Mouse (Mus musculus) liver, embryonic 14.5 days (tissue): Measurements from ENCODE around the gene Ntmt1. TPM values are rescaled to one million over a fixed set of nuclear protein-coding genes. Genes with fewer than 3 reads are reported as not detected.

Experiments
- ATAC-seq: fragments of 200-750 bp; cut with Nextera tagmentation; 2 replicates; pipeline ENCODE4 v1.8.0; 2017; ENCODE audit warnings: moderate number of reproducible peaks, mild to moderate bottlenecking, moderate library complexity; ENCODE audit not compliant: insufficient read depth
- DNase-seq, 3 experiments: peaks; one replicate each; pipeline ENCODE4 v3.0.0-alpha.2; 2012 to 2013; ENCODE audit warnings: low read depth in 3 of 3, low spot score in 3 of 3
- H3K27ac ChIP-seq: fragments of 300-500 bp; sonication (generic); 2 replicates; pipeline ENCODE4 v1.5.1; 2014; ENCODE audit warnings: moderate library complexity, mild to moderate bottlenecking, control low read depth, inconsistent platforms
- H3K27me3 ChIP-seq: fragments of 300-500 bp; sonication (generic); 2 replicates; pipeline ENCODE4 v1.6.1; 2014; ENCODE audit warnings: mild to moderate bottlenecking, low read length, moderate library complexity; ENCODE audit not compliant: control insufficient read depth, insufficient read depth
- H3K36me3 ChIP-seq: fragments of 300-500 bp; sonication (generic); replicated peaks from 2 replicates; pipeline ENCODE4 v1.6.1; 2014; ENCODE audit warnings: low read depth; ENCODE audit not compliant: control insufficient read depth, insufficient read depth
- H3K4me1 ChIP-seq, 2 experiments: fragments of 200-500 bp in 1 of 2; fragments of 300-500 bp in 1 of 2; sonication (generic) in 1 of 2; replicated peaks; 2 replicates each; pipeline ENCODE4 v1.6.1; 2012 to 2014; ENCODE audit warnings: antibody characterized with exemption in 1 of 2, inconsistent platforms in 1 of 2, low read length in 1 of 2; ENCODE audit not compliant: control insufficient read depth in 2 of 2, insufficient read depth in 2 of 2
- H3K4me2 ChIP-seq: fragments of 300-500 bp; sonication (generic); 2 replicates; pipeline ENCODE4 v1.6.1; 2014; ENCODE audit warnings: low read depth, mild to moderate bottlenecking, control low read depth, moderate library complexity
- H3K4me3 ChIP-seq, 2 experiments: fragments of 200-500 bp in 1 of 2; fragments of 300-500 bp in 1 of 2; sonication (generic) in 1 of 2; 2 replicates each; pipeline ENCODE4 v1.5.1; 2012 to 2014; ENCODE audit warnings: low read depth in 2 of 2, low read length in 2 of 2, mild to moderate bottlenecking in 2 of 2, control low read depth in 1 of 2, inconsistent platforms in 1 of 2, moderate library complexity in 1 of 2; ENCODE audit not compliant: insufficient read depth in 1 of 2
- H3K9ac ChIP-seq: fragments of 300-500 bp; sonication (generic); replicated peaks from 2 replicates; pipeline ENCODE4 v1.6.1; 2014; ENCODE audit warnings: mild to moderate bottlenecking, control low read depth, moderate library complexity
- H3K9me3 ChIP-seq: fragments of 300-500 bp; sonication (generic); 2 replicates; pipeline ENCODE4 v1.6.1; 2016; ENCODE audit warnings: low read length, mixed read lengths; ENCODE audit not compliant: control insufficient read depth
- CTCF ChIP-seq: IDR thresholded peaks from 2 replicates; pipeline ENCODE4 v1.5.1; 2016; ENCODE audit warnings: antibody characterized with exemption, low read depth, control low read depth
- EP300 ChIP-seq: IDR thresholded peaks from 2 replicates; pipeline ENCODE4 v1.6.1; 2016; ENCODE audit warnings: antibody characterized with exemption, low read depth
- WGBS: fragments of 180-500 bp; shearing (Covaris S2); extraction: QIAGEN DNeasy Blood & Tissue Kit; methylation state at CpG from one replicate; pipeline ENCODE4 v1.1.7; 2014; ENCODE audit not compliant: insufficient replicate concordance; 5-methylcytosine and 5-hydroxymethylcytosine counted together
- polyA plus RNA-seq, 2 experiments: library from polyadenylated mRNA; depleted of rRNA in 1 of 2; stranded (reverse) in 1 of 2; unstranded in 1 of 2; fragments of >200 nt; fragmentation: Nextera tagmentation in 1 of 2; extraction: Ambion mirVana in 1 of 2; gene quantifications; 2 replicates each; pipeline versions ENCODE4 v1.2.1 to v1.2.3; 2012 to 2014

The Ntmt1 gene
- polyA plus RNA-seq, 2 experiments, result 14.5 to 23.3 TPM

DNA sequence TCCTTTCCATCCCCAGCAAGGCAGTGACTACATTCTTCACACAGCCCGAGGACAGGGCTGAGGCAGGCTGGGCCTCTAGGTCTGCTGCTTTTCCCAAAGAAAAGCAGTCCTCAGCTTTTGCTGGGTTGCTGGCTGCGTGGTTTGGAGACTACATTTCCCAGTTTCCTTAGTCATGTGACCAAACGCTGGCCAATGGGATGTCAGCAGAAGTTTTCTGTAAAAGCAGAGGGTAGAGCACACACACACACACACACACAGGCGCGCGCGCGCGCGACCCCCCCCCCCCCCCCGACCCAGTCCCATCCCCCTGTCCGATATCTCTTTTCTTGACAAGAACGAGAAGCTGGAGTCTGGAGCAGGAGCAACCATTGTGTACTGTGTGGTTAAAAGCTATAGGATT, 24.3 kb upstream of the Ntmt1 start:
- WGBS, result under 1% methylated on average over 13 of the region's 13 CpGs
- DNase-seq (no peak), ATAC-seq (no peak; the same call in 1 of the 2 replicates)
- no peak for TF ChIP-seq EP300
- no peak for TF ChIP-seq CTCF
- Histone ChIP-seq H3K36me3 (no peaks in the 10 kb centered on the region), H3K4me1 (peaks cover 0 to 12% of the 10 kb centered on the region in 2 experiments; a peak in 2 of 4 replicates), H3K9ac (0 out of 2 replicates have a peak overlapping the region, but pooled peaks have one; percentile 18), H3K4me3 (peak overlapping the region in 1 of 2 experiments; percentile 4; a peak in 1 of 4 replicates), H3K27ac (no peak overlapping the region), H3K9me3 (no peaks in the 10 kb centered on the region), H3K4me2 (peak overlapping the region; percentile 51), H3K27me3 (peaks cover 5% of the 10 kb centered on the region; the same call in 1 of the 2 replicates)

DNA sequence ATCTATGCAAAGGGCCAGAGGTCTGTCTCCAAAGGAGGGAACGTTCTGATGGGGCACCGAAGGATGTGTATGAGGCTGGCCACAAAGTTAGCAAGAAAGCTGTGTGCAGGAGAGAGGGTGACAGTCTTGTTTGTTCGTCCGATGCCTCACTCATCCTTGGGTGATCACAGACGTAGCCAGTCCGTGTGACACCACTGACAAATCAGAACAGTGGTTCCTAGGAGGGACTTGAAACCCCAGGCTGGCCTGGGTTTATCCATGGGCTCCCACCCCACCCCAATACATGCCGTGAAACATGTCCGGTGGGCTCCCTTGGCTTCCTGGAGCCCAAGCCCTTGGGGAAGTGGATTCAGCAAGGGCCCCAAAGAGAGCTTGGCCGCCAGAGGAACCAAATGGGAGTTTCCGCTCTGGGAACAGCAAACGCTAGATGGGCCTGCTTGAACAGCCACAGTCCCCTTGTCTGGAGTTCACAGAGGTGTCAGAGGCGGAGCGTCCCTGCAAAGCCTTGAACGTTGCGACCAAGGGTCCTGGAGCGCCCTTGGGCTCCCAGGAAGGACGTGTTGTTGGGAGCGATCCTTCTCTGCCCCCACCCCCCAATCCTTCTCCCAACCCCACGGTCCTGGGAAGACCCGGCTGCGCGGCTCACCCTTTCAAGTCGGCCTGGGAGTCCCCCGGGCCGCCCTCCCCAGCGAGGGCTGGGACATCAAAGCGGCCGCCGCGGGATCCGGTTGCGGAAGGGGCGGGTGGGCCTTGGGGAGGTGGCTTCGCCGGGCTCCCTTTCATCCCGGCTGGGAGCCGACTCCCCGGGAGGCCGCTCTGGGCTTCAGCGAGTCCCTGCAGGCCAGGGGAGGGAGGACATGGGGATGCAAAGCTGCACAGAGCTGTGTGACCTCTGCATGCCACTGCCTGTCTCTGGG, 23.3 kb upstream of the Ntmt1 start:
- H3K9me3 ChIP-seq, result no peaks in the 10 kb centered on the region
- WGBS, result 8% methylated on average over 40 of the region's 40 CpGs
- peaks cover 5% of the 10 kb centered on the region; the same call in 1 of the 2 replicates for H3K27me3 ChIP-seq
- ATAC-seq (peak; percentile 31; the same call in 1 of the 2 replicates), DNase-seq (no peak)
- H3K4me1 ChIP-seq, result peaks cover 0 to 9% of the 10 kb centered on the region in 2 experiments; a peak in 2 of 4 replicates
- no peak overlapping the region for H3K9ac ChIP-seq
- H3K27ac ChIP-seq, result no peak overlapping the region
- H3K4me2 ChIP-seq, result peak overlapping the region; percentile 51
- H3K4me3 ChIP-seq, result peak overlapping the region; percentile 33 to 42
- TF ChIP-seq CTCF (peak; percentile 12; the same call in 1 of the 2 replicates), EP300 (no peak)
- H3K36me3 ChIP-seq, result no peaks in the 10 kb centered on the region

GRCm38 (mm10) chr2:30787466-30787865, 20.2 kb upstream of the Ntmt1 start:
- Histone ChIP-seq H3K27me3 (peaks cover 5% of the 10 kb centered on the region; the same call in 1 of the 2 replicates), H3K4me3 (no peak overlapping the region), H3K4me1 (peaks cover 0 to 9% of the 10 kb centered on the region in 2 experiments; a peak in 2 of 4 replicates), H3K9ac (no peak overlapping the region), H3K27ac (no peak overlapping the region), H3K9me3 (no peaks in the 10 kb centered on the region), H3K4me2 (no peak overlapping the region), H3K36me3 (no peaks in the 10 kb centered on the region)
- TF ChIP-seq EP300 (no peak), CTCF (no peak)
- 37% methylated on average over 4 of the region's 4 CpGs for WGBS
- ATAC-seq, result no peak
- no peak for DNase-seq

- 67% methylated on average over 7 of the region's 7 CpGs for WGBS
- H3K4me2 ChIP-seq, result no peak overlapping the region
- TF ChIP-seq CTCF, result no peak
- TF ChIP-seq EP300, result no peak
Observed at GRCm38 (mm10) chr2:30792061-30792460, 15.6 kb upstream of the Ntmt1 start.

More at GRCm38 (mm10) chr2:30792061-30792460, 15.6 kb upstream of the Ntmt1 start:
- Histone ChIP-seq H3K36me3 (no peaks in the 10 kb centered on the region), H3K9me3 (no peaks in the 10 kb centered on the region), H3K9ac (no peak overlapping the region), H3K27ac (no peak overlapping the region), H3K4me1 (peaks cover 3% of the 10 kb centered on the region in 2 experiments; a peak in 2 of 4 replicates), H3K4me3 (no peak overlapping the region), H3K27me3 (peaks cover 3% of the 10 kb centered on the region; the same call in 1 of the 2 replicates)
- DNase-seq, result no peak
- no peak for ATAC-seq
